Mouse (Mus musculus) left cerebral cortex, adult 6 months (tissue): ENCODE results near the gene Top2a. TPM values are rescaled to one million over a fixed set of nuclear protein-coding genes. Genes with fewer than 3 reads are reported as not detected.

Experiments used
- long read RNA-seq, 2 experiments: library from polyadenylated mRNA; unstranded; transcript quantifications; one replicate each; pipeline ENCODE4 v2.0.0; 2019 to 2020
- polyA plus RNA-seq: library from polyadenylated mRNA; unstranded; fragments of <200 nt; fragmentation: Nextera tagmentation; gene quantifications from 2 replicates; pipeline ENCODE4 v1.2.3, GENCODE M21; 2021

Top2a gene
- polyA plus RNA-seq = 0.59 and 0.89 TPM in 2 replicates
- long read RNA-seq, experiment 1, partial matches to known transcripts = 5 of 6 reads
- long read RNA-seq, experiment 1, other reads (novel, unspliced or antisense) = 1 of 6 reads
- long read RNA-seq, experiment 2, partial matches to known transcripts = 1 of 3 reads
- long read RNA-seq, experiment 2, other reads (novel, unspliced or antisense) = 2 of 3 reads

DNA sequence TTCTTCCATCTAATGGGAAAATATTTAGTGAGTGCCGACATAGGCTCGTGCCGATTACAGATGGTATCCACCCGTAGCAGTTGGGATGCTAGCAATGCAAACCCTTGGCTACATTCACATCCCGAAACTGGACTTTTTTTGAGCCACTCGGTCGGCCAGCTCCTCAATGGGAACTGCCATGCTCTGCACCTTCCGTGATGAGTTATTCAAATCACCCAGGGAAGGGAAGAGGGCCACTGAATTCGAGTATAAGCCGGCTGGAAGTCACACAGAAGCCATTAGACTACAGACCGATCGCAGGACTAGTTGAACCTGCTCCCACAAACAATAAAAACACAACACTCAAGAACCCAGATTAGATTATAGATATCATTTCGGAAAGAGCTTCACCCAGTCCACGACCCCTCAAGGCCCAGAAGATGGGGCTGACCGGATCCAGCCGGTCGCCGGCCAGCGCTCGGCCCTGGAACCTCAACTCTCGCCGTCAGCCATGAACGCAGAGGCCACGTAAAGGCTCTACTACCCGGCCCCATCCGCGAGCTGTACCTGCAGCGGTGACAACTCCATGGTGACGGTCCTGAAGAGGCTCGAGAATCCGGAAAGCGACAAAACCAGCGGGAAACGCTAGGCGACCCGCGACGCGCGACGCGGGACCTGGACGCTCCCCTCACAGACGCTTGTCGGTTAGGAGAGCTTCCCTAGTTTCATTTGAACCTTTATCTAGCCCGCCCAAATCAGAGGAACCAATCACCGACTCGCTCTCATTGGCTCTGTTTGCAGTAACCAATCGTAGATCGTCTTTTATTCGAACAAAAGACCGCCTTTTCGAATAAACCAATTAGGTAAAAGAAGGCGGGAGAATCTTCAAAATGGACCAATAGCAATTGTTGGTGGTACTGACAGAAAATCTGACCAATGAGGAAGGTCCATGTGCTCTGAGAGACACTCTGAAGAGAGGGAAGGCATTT, at the start of gene Top2a:
Top2a (minus strand) TSS at position 690 of the 968 bp plus-strand sequence.

DNA sequence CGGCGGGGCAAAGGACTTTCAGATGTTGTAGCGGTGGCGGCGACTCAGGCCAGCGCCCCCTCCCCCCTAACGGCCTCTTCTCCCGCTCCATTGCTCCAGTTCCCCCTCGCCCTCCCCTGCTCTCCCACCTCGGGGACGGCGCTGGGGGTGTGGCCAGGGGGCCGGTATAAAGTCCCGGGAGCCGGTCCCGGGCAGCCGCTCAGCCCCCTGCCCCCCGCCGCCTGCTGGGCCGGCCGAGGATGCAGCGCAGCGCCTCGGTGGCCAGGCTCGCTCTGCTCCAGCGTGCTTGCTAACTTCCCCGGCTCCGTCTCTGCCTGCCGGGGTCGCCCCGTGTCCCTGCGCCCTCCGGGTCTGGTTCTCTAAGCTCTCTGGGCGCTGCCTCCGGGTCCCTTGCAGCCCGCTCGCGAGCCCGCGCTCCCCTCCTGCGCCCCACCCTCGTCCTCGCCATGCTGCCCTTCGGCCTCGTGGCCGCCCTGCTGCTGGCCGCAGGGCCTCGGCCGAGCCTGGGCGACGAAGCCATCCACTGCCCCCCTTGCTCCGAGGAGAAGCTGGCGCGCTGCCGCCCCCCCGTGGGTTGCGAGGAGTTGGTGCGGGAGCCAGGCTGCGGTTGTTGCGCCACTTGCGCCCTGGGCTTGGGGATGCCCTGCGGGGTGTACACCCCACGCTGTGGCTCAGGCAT, 17.2 kb upstream of the Top2a start, which contains the start of gene Igfbp4:
Igfbp4 (plus strand) TSS at position 194 of the 679 bp plus-strand sequence.

DNA sequence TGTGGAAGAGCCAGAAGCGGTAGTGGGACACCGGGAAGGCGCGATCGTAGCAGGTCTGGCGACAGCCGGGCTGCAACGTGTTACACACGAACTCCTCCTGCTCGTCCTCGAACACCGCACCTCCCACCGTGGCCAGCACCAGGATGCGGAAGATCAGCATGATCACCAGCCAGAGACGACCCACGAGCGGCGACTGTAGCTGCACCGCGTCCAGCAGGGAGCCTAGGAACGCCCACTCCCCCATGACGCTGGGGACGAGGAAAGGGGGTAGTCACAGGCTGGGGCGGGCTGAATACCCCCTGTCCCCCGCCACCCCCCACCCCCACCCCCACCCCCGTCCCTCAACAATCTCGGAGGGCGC, 41.2 kb downstream of the Top2a start, which contains the start of gene Gjd3:
Gjd3 (minus strand) TSS at position 244 of the 361 bp plus-strand sequence.

Other genes with a start within 250 kb of the Top2a start
- 51.2 and 77.4 TPM in 2 replicates for gene Nr1d1, start 248.9 kb downstream of the Top2a start, polyA plus RNA-seq
- gene Msl1, start 228.7 kb downstream of the Top2a start, polyA plus RNA-seq = 14.8 and 16.6 TPM in 2 replicates
- gene Casc3, start 219.3 kb downstream of the Top2a start, polyA plus RNA-seq = 4.9 and 15.5 TPM in 2 replicates
- gene Rapgefl1, start 187.4 kb downstream of the Top2a start, polyA plus RNA-seq = 9.0 and 16.2 TPM in 2 replicates
- gene Wipf2, start 160.6 kb downstream of the Top2a start, polyA plus RNA-seq = 5.2 and 5.3 TPM in 2 replicates
- 0.16 and 0.21 TPM in 2 replicates for gene Cdc6, start 116.4 kb downstream of the Top2a start, polyA plus RNA-seq
- gene Rara, start 96.4 kb downstream of the Top2a start, polyA plus RNA-seq = 1.5 and 4.5 TPM in 2 replicates
- gene Gjd3, start 41.2 kb downstream of the Top2a start, polyA plus RNA-seq = 1.6 and 3.8 TPM in 2 replicates
- 95.6 and 116 TPM in 2 replicates for gene Igfbp4, start 17.1 kb upstream of the Top2a start, polyA plus RNA-seq
- gene Tns4, start 65.1 kb upstream of the Top2a start, polyA plus RNA-seq = 0.06 and 0.08 TPM in 2 replicates
- gene Ccr7, start 130.9 kb upstream of the Top2a start, polyA plus RNA-seq = 0.13 TPM in 1 of 2 replicates, not detected in the other
- 31.1 and 43.0 TPM in 2 replicates for gene Smarce1, start 206.8 kb upstream of the Top2a start, polyA plus RNA-seq
- gene Krt222, start 219.9 kb upstream of the Top2a start, polyA plus RNA-seq = 16.5 and 18.7 TPM in 2 replicates